Mouse (Mus musculus): Measurements from ENCODE around the gene Ctc1.
A peak's percentile ranks its signal among the peaks of the same experiment; 100 is the strongest.

Ctc1 gene

GRCm38 (mm10) chr11:69050748-69051147 lies 35.0 kb downstream of the Ctc1 start:
- DNase-seq (ENCODE audit: low read depth, low spot score) = no peak
- Histone ChIP-seq H3K27me3 (ENCODE audit: control insufficient read depth, insufficient read depth, low read length, poor library complexity, severe bottlenecking) (no peaks in the 10 kb centered on the region), H3K36me3 (ENCODE audit: control insufficient read depth, insufficient read depth, low read length, poor library complexity, severe bottlenecking) (no peaks in the 10 kb centered on the region)

GRCm38 (mm10) chr11:69051771-69052170 lies 36.1 kb downstream of the Ctc1 start:
- no peak for DNase-seq (ENCODE audit: low read depth, low spot score)
- Histone ChIP-seq H3K27me3 (ENCODE audit: control insufficient read depth, insufficient read depth, low read length, poor library complexity, severe bottlenecking) (no peaks in the 10 kb centered on the region), H3K36me3 (ENCODE audit: control insufficient read depth, insufficient read depth, low read length, poor library complexity, severe bottlenecking) (no peaks in the 10 kb centered on the region)

GRCm38 (mm10) chr11:69052824-69053421 lies 37.2 kb downstream of the Ctc1 start:
- no peak for DNase-seq (ENCODE audit: low read depth, low spot score)
- H3K27me3 ChIP-seq (ENCODE audit: control insufficient read depth, insufficient read depth, low read length, poor library complexity, severe bottlenecking) = no peaks in the 10 kb centered on the region

GRCm38 (mm10) chr11:69053848-69054247 lies 38.1 kb downstream of the Ctc1 start:
- Histone ChIP-seq H3K36me3 (ENCODE audit: control insufficient read depth, insufficient read depth, low read length, poor library complexity, severe bottlenecking) (no peaks in the 10 kb centered on the region), H3K27me3 (ENCODE audit: control insufficient read depth, insufficient read depth, low read length, poor library complexity, severe bottlenecking) (no peaks in the 10 kb centered on the region)
- peak; percentile 36 for DNase-seq (ENCODE audit: low read depth, low spot score)

More at GRCm38 (mm10) chr11:69052824-69053421, 37.2 kb downstream of the Ctc1 start:
- H3K36me3 ChIP-seq (ENCODE audit: control insufficient read depth, insufficient read depth, low read length, poor library complexity, severe bottlenecking) = no peaks in the 10 kb centered on the region

- Histone ChIP-seq H3K27me3 (ENCODE audit: control insufficient read depth, insufficient read depth, low read length, poor library complexity, severe bottlenecking) (no peaks in the 10 kb centered on the region), H3K36me3 (ENCODE audit: control insufficient read depth, insufficient read depth, low read length, poor library complexity, severe bottlenecking) (no peaks in the 10 kb centered on the region)
Observed at GRCm38 (mm10) chr11:69058265-69058664, 42.6 kb downstream of the Ctc1 start.

GRCm38 (mm10) chr11:69058729-69059356 lies 43.1 kb downstream of the Ctc1 start:
- no peaks in the 10 kb centered on the region for H3K27me3 ChIP-seq (ENCODE audit: control insufficient read depth, insufficient read depth, low read length, poor library complexity, severe bottlenecking)
- peak; percentile 24 for DNase-seq (ENCODE audit: low read depth, low spot score)

More at GRCm38 (mm10) chr11:69058265-69058664, 42.6 kb downstream of the Ctc1 start:
- no peak for DNase-seq (ENCODE audit: low read depth, low spot score)

GRCm38 (mm10) chr11:69059357-69059974 lies 43.8 kb downstream of the Ctc1 start, which contains the start of gene Borcs6:
Gene Borcs6, plus strand, starts transcription at chr11:69059717.
- Histone ChIP-seq H3K36me3 (ENCODE audit: control insufficient read depth, insufficient read depth, low read length, poor library complexity, severe bottlenecking) (no peaks in the 10 kb centered on the region), H3K27me3 (ENCODE audit: control insufficient read depth, insufficient read depth, low read length, poor library complexity, severe bottlenecking) (no peaks in the 10 kb centered on the region)
- peak; percentile 97 for DNase-seq (ENCODE audit: low read depth, low spot score)

More at GRCm38 (mm10) chr11:69058729-69059356, 43.1 kb downstream of the Ctc1 start:
- H3K36me3 ChIP-seq (ENCODE audit: control insufficient read depth, insufficient read depth, low read length, poor library complexity, severe bottlenecking) = no peaks in the 10 kb centered on the region

- Histone ChIP-seq H3K36me3 (ENCODE audit: control insufficient read depth, insufficient read depth, low read length, poor library complexity, severe bottlenecking) (no peaks in the 10 kb centered on the region), H3K27me3 (ENCODE audit: control insufficient read depth, insufficient read depth, low read length, poor library complexity, severe bottlenecking) (no peaks in the 10 kb centered on the region)
- peak; percentile 53 for DNase-seq (ENCODE audit: low read depth, low spot score)
Observed at GRCm38 (mm10) chr11:69059975-69060411, 44.3 kb downstream of the Ctc1 start.

GRCm38 (mm10) chr11:69060448-69061254 lies 44.9 kb downstream of the Ctc1 start:
- no peaks in the 10 kb centered on the region for H3K36me3 ChIP-seq (ENCODE audit: control insufficient read depth, insufficient read depth, low read length, poor library complexity, severe bottlenecking)
- DNase-seq (ENCODE audit: low read depth, low spot score) = peak; percentile 36
- H3K27me3 ChIP-seq (ENCODE audit: control insufficient read depth, insufficient read depth, low read length, poor library complexity, severe bottlenecking) = no peaks in the 10 kb centered on the region

GRCm38 (mm10) chr11:69061255-69061912 lies 45.7 kb downstream of the Ctc1 start:
- no peak for DNase-seq (ENCODE audit: low read depth, low spot score)
- Histone ChIP-seq H3K36me3 (ENCODE audit: control insufficient read depth, insufficient read depth, low read length, poor library complexity, severe bottlenecking) (no peaks in the 10 kb centered on the region), H3K27me3 (ENCODE audit: control insufficient read depth, insufficient read depth, low read length, poor library complexity, severe bottlenecking) (no peaks in the 10 kb centered on the region)

GRCm38 (mm10) chr11:69062194-69062760 lies 46.6 kb downstream of the Ctc1 start:
- Histone ChIP-seq H3K27me3 (ENCODE audit: control insufficient read depth, insufficient read depth, low read length, poor library complexity, severe bottlenecking) (no peaks in the 10 kb centered on the region), H3K36me3 (ENCODE audit: control insufficient read depth, insufficient read depth, low read length, poor library complexity, severe bottlenecking) (no peaks in the 10 kb centered on the region)
- DNase-seq (ENCODE audit: low read depth, low spot score) = peak; percentile 88

GRCm38 (mm10) chr11:69062761-69063224 lies 47.1 kb downstream of the Ctc1 start:
- no peaks in the 10 kb centered on the region for H3K27me3 ChIP-seq (ENCODE audit: control insufficient read depth, insufficient read depth, low read length, poor library complexity, severe bottlenecking)
- peak; percentile 97 for DNase-seq (ENCODE audit: low read depth, low spot score)
- no peaks in the 10 kb centered on the region for H3K36me3 ChIP-seq (ENCODE audit: control insufficient read depth, insufficient read depth, low read length, poor library complexity, severe bottlenecking)

GRCm38 (mm10) chr11:69063413-69064201 lies 47.9 kb downstream of the Ctc1 start:
- no peaks in the 10 kb centered on the region for H3K36me3 ChIP-seq (ENCODE audit: control insufficient read depth, insufficient read depth, low read length, poor library complexity, severe bottlenecking)
- peak; percentile 91 for DNase-seq (ENCODE audit: low read depth, low spot score)
- no peaks in the 10 kb centered on the region for H3K27me3 ChIP-seq (ENCODE audit: control insufficient read depth, insufficient read depth, low read length, poor library complexity, severe bottlenecking)
